Mouse (Mus musculus): ENCODE measurements around the gene Cblb.

DNA sequence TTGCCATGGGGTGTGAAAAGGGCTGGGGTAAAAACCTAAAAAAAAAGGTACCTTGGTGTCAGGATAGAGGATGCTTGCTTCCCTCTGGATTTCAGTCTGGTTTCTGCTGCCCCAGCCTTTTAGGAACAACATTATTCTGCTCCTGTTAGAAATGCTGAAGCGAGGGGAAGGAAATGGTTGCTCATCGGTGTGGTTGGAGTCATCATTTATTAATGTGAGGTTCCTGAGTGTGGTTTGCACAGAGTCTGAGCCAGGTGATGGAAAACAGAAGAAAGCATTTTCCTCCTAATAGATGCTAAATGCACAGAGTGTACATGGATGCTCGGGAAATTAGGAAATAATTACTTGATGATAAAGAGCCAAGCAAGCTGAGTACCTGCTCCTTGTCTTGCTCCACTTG lies 5.3 kb downstream of the Cblb start:
- TF ChIP-seq CTCF (IDR thresholded peaks at IDR 0.05; ENCODE audit: borderline replicate concordance, control insufficient read depth, extremely low read depth, insufficient read depth, low read length, poor library complexity) (no peak), POLR2A (IDR thresholded peaks at IDR 0.05; ENCODE audit: control insufficient read depth, extremely low read depth, insufficient read depth, low read length, poor library complexity) (no peak)

Data from thymus, adult 2 months (tissue).